ENCODE assay signal across 24 mouse cellular contexts in the genomic region with DNA sequence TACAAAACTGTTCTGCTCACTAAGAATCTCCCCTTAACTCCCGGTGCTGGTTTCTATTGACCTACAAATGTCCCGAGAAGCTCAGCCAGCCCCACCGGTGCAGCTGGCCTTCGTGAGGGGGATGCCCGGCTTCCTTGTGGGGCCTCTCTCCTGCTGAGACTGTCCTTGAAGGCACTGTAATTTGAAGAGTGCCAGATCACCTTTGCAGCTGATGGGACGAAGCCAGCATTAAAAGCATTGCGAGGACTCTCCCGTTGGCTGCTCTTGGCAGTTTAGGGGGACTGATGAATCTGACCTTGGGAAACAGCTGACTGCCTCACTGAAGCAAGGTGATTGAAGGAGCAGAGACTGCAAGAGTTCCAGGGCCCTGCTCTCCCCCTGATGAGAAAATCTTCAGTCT.
DNase-seq lines count a peak whose midpoint lies in the region; ATAC-seq and TF ChIP-seq lines count a peak whose summit lies in the region.
"Had no signal": no experiment of that assay in that cellular context is flagged by ENCODE, and none has a peak within 500 bp of the region (broad histone marks: within the 10 kb centered on the region; RNA-seq: fewer than 3 reads in every experiment).

No protein-coding gene starts in this region.

- peaks cover 5% of the 10 kb centered on the region for H3K4me1 ChIP-seq in heart, embryonic 10.5 days
- no peaks in the 10 kb centered on the region for H3K4me1 ChIP-seq in heart, adult 2 months (ENCODE audit: control insufficient read depth, insufficient read depth, low read length)
- H3K4me1 ChIP-seq in heart, embryonic 16.5 days (ENCODE audit: control insufficient read depth, insufficient read depth, low read length) = peaks cover 10% of the 10 kb centered on the region
- H3K4me1 ChIP-seq in ES-Bruce4 (ENCODE audit: control insufficient read depth, insufficient read depth, low read length) = peaks cover 5% of the 10 kb centered on the region
- H3K4me1 ChIP-seq: liver, embryonic 12.5 days had no signal

- peaks cover 1% of the 10 kb centered on the region; the same call in 1 of the 2 replicates for H3K79me2 ChIP-seq in heart, adult 2 months (replicated peaks; ENCODE audit: control insufficient read depth, insufficient read depth, low read length)

- ATAC-seq in heart, embryonic 16.5 days (replicated peaks; ENCODE audit: extremely low read depth, insufficient read depth, low FRiP score) = no peak
- ATAC-seq: forebrain, embryonic 16.5 days; liver, embryonic 12.5 days; midbrain, embryonic 16.5 days had no signal

- intact Hi-C loops in heart, adult 2 months (cut with DNase I) = no loop called here

- no peak for TF ChIP-seq CTCF in heart, adult 2 months (IDR thresholded peaks at IDR 0.05)
- TF ChIP-seq CTCF in ES-Bruce4 (IDR thresholded peaks at IDR 0.05; ENCODE audit: low read depth, low read length) = no peak

- no peak for TF ChIP-seq POLR2A in heart, adult 2 months (IDR thresholded peaks at IDR 0.05; ENCODE audit: insufficient read depth, low read depth, low read length)
- no peak for TF ChIP-seq POLR2A in ES-Bruce4 (IDR thresholded peaks at IDR 0.05; ENCODE audit: insufficient read depth, low read length)

- no peak for DNase-seq in heart, embryonic 10.5 days (ENCODE audit: low spot score)
- no peak for DNase-seq in heart, adult 2 months
- DNase-seq in heart, adult 8-10 months (ENCODE audit: low spot score) = no peak
- DNase-seq in ZHBTc4 (ENCODE audit: low read depth, low spot score) = peak; percentile 39
- DNase-seq in gastrocnemius, postnatal 25 days = no peak
- DNase-seq: adrenal gland, postnatal 14 days; cerebellum, adult 9-10 months; gastrocnemius, postnatal 14 days; kidney, adult 2 months; layer of hippocampus, adult 9-11 months; lung, adult 18-20 months; lung, postnatal 10 days; thymus, adult 18-20 months; thymus, postnatal 36 days had no signal

- H3K4me3 ChIP-seq in heart, embryonic 10.5 days = no peak overlapping the region
- H3K4me3 ChIP-seq in heart, adult 2 months = no peak overlapping the region
- H3K4me3 ChIP-seq in heart, embryonic 16.5 days (ENCODE audit: low read length) = no peak overlapping the region
- H3K4me3 ChIP-seq in ES-Bruce4 (ENCODE audit: low read depth, low read length) = no peak overlapping the region
- H3K4me3 ChIP-seq: embryonic facial prominence, embryonic 15.5 days; limb, embryonic 13.5 days; liver, embryonic 12.5 days; midbrain, embryonic 10.5 days; myocyte had no signal

- no peak overlapping the region for H3K4me2 ChIP-seq in heart, embryonic 16.5 days (ENCODE audit: low read depth, low read length)
- H3K4me2 ChIP-seq: embryonic facial prominence, embryonic 15.5 days; limb, embryonic 13.5 days; liver, embryonic 12.5 days had no signal

- no peaks in the 10 kb centered on the region for H3K27me3 ChIP-seq in heart, embryonic 10.5 days (ENCODE audit: insufficient read depth, poor library complexity, severe bottlenecking)
- H3K27me3 ChIP-seq in heart, adult 2 months (ENCODE audit: control insufficient read depth, insufficient read depth, low read length) = no peaks in the 10 kb centered on the region
- H3K27me3 ChIP-seq in heart, embryonic 16.5 days (ENCODE audit: control insufficient read depth, insufficient read depth, low read length) = no peaks in the 10 kb centered on the region
- H3K27me3 ChIP-seq in ES-Bruce4 (ENCODE audit: control insufficient read depth, insufficient read depth, low read length, poor library complexity, severe bottlenecking) = no peaks in the 10 kb centered on the region
- H3K27me3 ChIP-seq: embryonic facial prominence, embryonic 15.5 days; limb, embryonic 13.5 days; liver, embryonic 12.5 days had no signal

- 32% methylated on average over 8 of the region's 8 CpGs for WGBS in heart, embryonic 10.5 days
- WGBS in heart, adult 2 months = 43% methylated on average over 8 of the region's 8 CpGs
- WGBS in heart, embryonic 16.5 days = 27% methylated on average over 8 of the region's 8 CpGs

- no peak for TF ChIP-seq EP300 in heart, adult 2 months (IDR thresholded peaks at IDR 0.05; ENCODE audit: insufficient read depth, low read depth, low read length)
- TF ChIP-seq EP300 in ES-Bruce4 (IDR thresholded peaks at IDR 0.05; ENCODE audit: insufficient read depth, low read depth, low read length) = 0 out of 2 replicates have a peak, but pooled peaks have one; percentile 38

- H3K27ac ChIP-seq in heart, embryonic 10.5 days = peak overlapping the region; percentile 47; the same call in 1 of the 2 replicates
- no peak overlapping the region for H3K27ac ChIP-seq in heart, adult 2 months
- H3K27ac ChIP-seq in heart, embryonic 16.5 days (ENCODE audit: low read length) = peak overlapping the region; percentile 20
- no peak overlapping the region for H3K27ac ChIP-seq in ES-Bruce4 (ENCODE audit: insufficient read depth, low read length)
- H3K27ac ChIP-seq: embryonic facial prominence, embryonic 15.5 days; kidney, postnatal 0 days; limb, embryonic 13.5 days; liver, embryonic 12.5 days; midbrain, embryonic 10.5 days had no signal

- H3K9ac ChIP-seq in heart, adult 2 months (ENCODE audit: low read depth, low read length) = no peak overlapping the region
- H3K9ac ChIP-seq in heart, embryonic 16.5 days (ENCODE audit: low read length) = no peak overlapping the region
- H3K9ac ChIP-seq in ES-Bruce4 (ENCODE audit: low read depth, poor library complexity, severe bottlenecking) = no peak overlapping the region
- H3K9ac ChIP-seq: embryonic facial prominence, embryonic 15.5 days; limb, embryonic 13.5 days; liver, embryonic 12.5 days had no signal

- H3K9me3 ChIP-seq in heart, embryonic 10.5 days = no peaks in the 10 kb centered on the region
- no peaks in the 10 kb centered on the region for H3K9me3 ChIP-seq in heart, embryonic 16.5 days (replicated peaks; ENCODE audit: control insufficient read depth, low read length)
- peaks cover 2% of the 10 kb centered on the region; the same call in 1 of the 2 replicates for H3K9me3 ChIP-seq in ES-Bruce4 (replicated peaks; ENCODE audit: control insufficient read depth, insufficient read depth, low read length, poor library complexity, severe bottlenecking)
- H3K9me3 ChIP-seq: embryonic facial prominence, embryonic 15.5 days; limb, embryonic 13.5 days; liver, embryonic 12.5 days; midbrain, embryonic 10.5 days had no signal

- 0 out of 2 replicates have a peak, but pooled peaks cover 9% of the 10 kb centered on the region for H3K36me3 ChIP-seq in heart, embryonic 10.5 days
- no peaks in the 10 kb centered on the region for H3K36me3 ChIP-seq in heart, adult 2 months (ENCODE audit: control insufficient read depth, insufficient read depth, low read length)
- H3K36me3 ChIP-seq in heart, embryonic 16.5 days (ENCODE audit: control insufficient read depth, insufficient read depth) = no peaks in the 10 kb centered on the region
- no peaks in the 10 kb centered on the region for H3K36me3 ChIP-seq in ES-Bruce4 (ENCODE audit: control insufficient read depth, insufficient read depth, low read length, poor library complexity, severe bottlenecking)
- H3K36me3 ChIP-seq: embryonic facial prominence, embryonic 15.5 days; limb, embryonic 13.5 days; liver, embryonic 12.5 days; midbrain, embryonic 10.5 days had no signal

Comparison
In these comparisons a context has a peak if more than half of its experiments do, and no peak if none do; other contexts are left out.
1. H3K27ac ChIP-seq: peak in heart, embryonic 10.5 days (single experiment) and heart, embryonic 16.5 days (single experiment); none in heart, adult 2 months (single experiment) and ES-Bruce4 (single experiment).